Mouse (Mus musculus): ENCODE measurements at regions not wholly inside any gene's neighbourhood (a gene's known extent, or its start where the extent isn't known, plus 50 kb on each side); places are given as distances from the start of the nearest gene placed in this dataset.
A peak's percentile ranks its signal among the peaks of the same experiment; 100 is the strongest.

- TF ChIP-seq CTCF (IDR thresholded peaks at IDR 0.05; ENCODE audit: low read depth) (no peak), EP300 (IDR thresholded peaks at IDR 0.05; ENCODE audit: low read depth) (peak; percentile 65; the same call in 1 of the 2 replicates)
Observed at GRCm38 (mm10) chr13:37619841-37620725, 158.1 kb upstream of the Rreb1 start.
